Mouse (Mus musculus): ENCODE measurements around the gene Rpl32. TPM values are rescaled to one million over a fixed set of nuclear protein-coding genes. Genes with fewer than 3 reads are reported as not detected.
A peak's percentile ranks its signal among the peaks of the same experiment; 100 is the strongest.

The Rpl32 gene
- total RNA-seq, 2 experiments from 2014 or later, result 566 to 632 TPM

- no peak for DNase-seq (ENCODE audit: low spot score in 2 of 2)
Measured at GRCm38 (mm10) chr6:115770059-115770670, 38.4 kb downstream of the Rpl32 start.

GRCm38 (mm10) chr6:115768207-115768606 lies 40.3 kb downstream of the Rpl32 start:
- no peak for DNase-seq (ENCODE audit: low spot score in 2 of 2)

GRCm38 (mm10) chr6:115767357-115767756 lies 41.2 kb downstream of the Rpl32 start:
- DNase-seq (ENCODE audit: low spot score in 2 of 2), result no peak

- DNase-seq (ENCODE audit: low spot score in 2 of 2), result peak; percentile 68 to 69
Measured at GRCm38 (mm10) chr6:115764179-115764578, 44.4 kb downstream of the Rpl32 start.

- DNase-seq (ENCODE audit: low spot score in 2 of 2), result no peak
Measured at GRCm38 (mm10) chr6:115761995-115762756, 46.4 kb downstream of the Rpl32 start, which contains the start of gene Tmem40. Gene Tmem40 (minus strand): TSS chr6:115762410.

- DNase-seq (ENCODE audit: low spot score in 2 of 2), result no peak
Measured at GRCm38 (mm10) chr6:115760982-115761381, 47.6 kb downstream of the Rpl32 start.

GRCm38 (mm10) chr6:115760137-115760536 lies 48.4 kb downstream of the Rpl32 start:
- DNase-seq (ENCODE audit: low spot score in 2 of 2), result no peak

- no peak for DNase-seq (ENCODE audit: low spot score in 2 of 2)
Measured at GRCm38 (mm10) chr6:115759461-115759860, 49.1 kb downstream of the Rpl32 start.

GRCm38 (mm10) chr6:115758981-115759435 lies 49.5 kb downstream of the Rpl32 start:
- no peak for DNase-seq (ENCODE audit: low spot score in 2 of 2)

GRCm38 (mm10) chr6:115755536-115755935 lies 53.0 kb downstream of the Rpl32 start:
- no peak for DNase-seq (ENCODE audit: low spot score in 2 of 2)

Small RNAs within 50 kb of the gene (microRNA-seq; reads per million reads assigned to microRNA genes)
- gene Mir7660, result 0 to 0.59 reads per million in 2 experiments

Other genes starting within 250 kb of the Rpl32 start
- not detected for gene Mkrn2os, start 216.2 kb downstream of the Rpl32 start, total RNA-seq (2021)
- 10 to 100 TPM; 32.2 to 44.4 TPM for gene Mkrn2, start 206.8 kb downstream of the Rpl32 start, total RNA-seq (2021)
- 100 to 1,000 TPM; 114 to 123 TPM for gene Raf1, start 132.1 kb downstream of the Rpl32 start, total RNA-seq (2021)
- gene Tmem40, start 46.3 kb downstream of the Rpl32 start, total RNA-seq (2021), result under 1 TPM; 0.38 to 0.87 TPM
- gene Cand2, start 34.2 kb downstream of the Rpl32 start, total RNA-seq (2021), result 1 to 10 TPM; 5.6 to 6.1 TPM
- 1 to 10 TPM; 2.9 to 3.5 TPM for gene Efcab12, start 29.7 kb upstream of the Rpl32 start, total RNA-seq (2021)
- 1 to 10 TPM; 5.0 to 6.2 TPM for gene Mbd4, start 44.6 kb upstream of the Rpl32 start, total RNA-seq (2021)
- 10 to 100 TPM; 24.0 to 25.9 TPM for gene Ift122, start 44.7 kb upstream of the Rpl32 start, total RNA-seq (2021)
- gene Rho, start 123.0 kb upstream of the Rpl32 start, total RNA-seq (2021), result under 1 TPM; 0.27 TPM
- gene H1foo, start 136.2 kb upstream of the Rpl32 start, total RNA-seq (2021), result not detected
- gene Plxnd1, start 186.3 kb upstream of the Rpl32 start, total RNA-seq (2021), result 10 to 100 TPM; 73.2 to 73.5 TPM

Measured in layer of hippocampus, postnatal 10 days (tissue).